Mouse (Mus musculus): ENCODE data around the gene Marc2.

GRCm38 (mm10) chr1:184837649-184838048, 8.6 kb downstream of the Marc2 start:
- TF ChIP-seq CTCF (IDR thresholded peaks at IDR 0.05; ENCODE audit: control insufficient read depth, insufficient read depth, insufficient read length): no peak
- TF ChIP-seq MYOD1 (IDR thresholded peaks at IDR 0.05; ENCODE audit: control insufficient read depth, insufficient read length, low read depth): no peak
- no peak for TF ChIP-seq MYOG (IDR thresholded peaks at IDR 0.05; ENCODE audit: control insufficient read depth, extremely low read depth, insufficient read length)
- no peak for TF ChIP-seq CEBPB (IDR thresholded peaks at IDR 0.05; ENCODE audit: low read depth)

All from C2C12 (cell line).